Mouse (Mus musculus) cortical plate, adult 2 months (tissue): Measurements from ENCODE around the gene Usmg5. TPM values are rescaled to one million over a fixed set of nuclear protein-coding genes. Genes with fewer than 3 reads are reported as not detected.
"Not testable (repeated sequence)": the region's sequence is repeated elsewhere in the genome, so short reads cannot be mapped to it uniquely, and the experiment has no call there.

Experiments
- H3K27ac ChIP-seq: fragments of 200-500 bp; 2 replicates; pipeline ENCODE4 v1.5.1; 2012; ENCODE audit warnings: low read length, control low read depth, inconsistent platforms; ENCODE audit not compliant: insufficient read depth
- H3K4me1 ChIP-seq: fragments of 200-500 bp; 2 replicates; pipeline ENCODE4 v1.6.1; 2011; ENCODE audit warnings: low read length; ENCODE audit not compliant: control insufficient read depth, insufficient read depth
- H3K4me3 ChIP-seq: fragments of 200-500 bp; 2 replicates; pipeline ENCODE4 v1.5.1; 2011; ENCODE audit warnings: mild to moderate bottlenecking, low read length, control low read depth; ENCODE audit not compliant: insufficient read depth
- CTCF ChIP-seq: fragments of 200-500 bp; IDR thresholded peaks from 2 replicates; pipeline ENCODE4 v1.5.1; 2011; ENCODE audit warnings: mild to moderate bottlenecking, control low read depth, low read length; ENCODE audit not compliant: insufficient read depth; ENCODE audit errors: extremely low read depth
- POLR2A ChIP-seq: fragments of 200-500 bp; IDR thresholded peaks from 2 replicates; pipeline ENCODE4 v1.6.1; 2011; ENCODE audit warnings: mild to moderate bottlenecking, low read length, control low read depth; ENCODE audit not compliant: insufficient read depth; ENCODE audit errors: extremely low read depth
- polyA plus RNA-seq: library from polyadenylated mRNA; depleted of rRNA; stranded (reverse); fragments of >200 nt; gene quantifications from 2 replicates; pipeline ENCODE4 v1.2.3, GENCODE M21; 2012; rRNA removed

Gene Usmg5
- 897 and 1,011 TPM in 2 replicates for polyA plus RNA-seq

- Histone ChIP-seq H3K4me3 (peak within 1 kb of the TSS; percentile 94), H3K27ac (peak within 1 kb of the TSS; percentile 84), H3K4me1 (peaks cover 6% of the 10 kb centered on the region)
- peak; percentile 77 for TF ChIP-seq POLR2A
- no peak for TF ChIP-seq CTCF
Observed at GRCm38 (mm10) chr19:47090550-47091156, at the start of gene Usmg5, which contains the start of gene Pdcd11. TSS of gene Usmg5 (minus strand) at chr19:47090647. TSS of gene Pdcd11 (plus strand) at chr19:47090768.

DNA sequence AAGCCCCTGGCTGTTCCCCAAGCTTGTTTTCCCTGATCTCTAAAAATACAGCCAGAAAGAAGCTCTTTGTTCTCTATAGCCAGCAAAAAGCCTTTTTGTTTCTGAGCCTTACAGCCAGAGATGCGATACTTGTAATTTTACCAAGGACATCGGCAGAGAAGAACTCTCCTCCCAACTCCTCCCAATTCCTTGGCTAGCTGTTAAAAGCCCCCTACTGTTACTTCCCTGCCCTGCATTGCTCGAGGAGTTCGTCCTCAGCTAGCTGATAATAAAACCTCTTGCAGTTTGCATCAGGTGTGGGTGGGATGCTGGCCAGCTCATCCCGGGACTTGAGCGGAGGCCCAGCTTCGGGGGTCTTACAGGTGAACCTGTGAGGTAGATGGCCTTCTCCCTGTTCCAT is 49.2 kb upstream of the Usmg5 start:
- H3K27ac ChIP-seq, H3K4me3 ChIP-seq, H3K4me1 ChIP-seq: not testable (repeated sequence)

- H3K27ac ChIP-seq = peak within 1 kb of the TSS; percentile 87
- peak within 1 kb of the TSS; percentile 52 for H3K4me3 ChIP-seq
- no peak for TF ChIP-seq CTCF
- TF ChIP-seq POLR2A = no peak
- H3K4me1 ChIP-seq = peaks cover 6% of the 10 kb centered on the region; the same call in 1 of the 2 replicates
Observed at GRCm38 (mm10) chr19:47137771-47138421, 47.4 kb upstream of the Usmg5 start, which contains the start of gene Calhm2. TSS of gene Calhm2 (minus strand) at chr19:47138294.

GRCm38 (mm10) chr19:47137051-47137581 is 46.7 kb upstream of the Usmg5 start:
- Histone ChIP-seq H3K27ac (peak overlapping the region; percentile 87), H3K4me3 (peak overlapping the region; percentile 52), H3K4me1 (peaks cover 6% of the 10 kb centered on the region; the same call in 1 of the 2 replicates)
- no peak for TF ChIP-seq CTCF
- 0 out of 2 replicates have a peak, but pooled peaks have one; percentile 21 for TF ChIP-seq POLR2A

DNA sequence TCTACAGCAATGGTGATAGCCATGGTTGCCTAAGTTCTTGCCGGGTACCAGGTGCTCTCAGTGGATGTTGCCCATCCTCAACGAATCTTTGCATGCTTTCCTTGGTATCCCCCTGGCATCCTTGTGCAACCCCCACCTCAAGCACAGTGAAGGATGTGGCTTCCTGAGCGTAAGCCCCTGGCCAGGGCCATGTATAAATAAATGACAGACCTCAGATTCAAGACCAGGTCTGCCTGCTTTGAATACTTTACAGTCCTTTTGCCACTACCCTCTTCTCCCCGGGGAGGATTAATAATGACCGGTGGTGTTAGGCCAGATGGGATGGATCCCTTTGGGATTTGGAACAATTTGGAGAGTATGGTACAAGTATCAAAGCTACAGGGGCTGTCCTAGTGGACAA is 45.7 kb upstream of the Usmg5 start:
- no peak overlapping the region for H3K27ac ChIP-seq
- TF ChIP-seq CTCF (no peak), POLR2A (no peak)
- peaks cover 6% of the 10 kb centered on the region; the same call in 1 of the 2 replicates for H3K4me1 ChIP-seq
- no peak overlapping the region for H3K4me3 ChIP-seq

DNA sequence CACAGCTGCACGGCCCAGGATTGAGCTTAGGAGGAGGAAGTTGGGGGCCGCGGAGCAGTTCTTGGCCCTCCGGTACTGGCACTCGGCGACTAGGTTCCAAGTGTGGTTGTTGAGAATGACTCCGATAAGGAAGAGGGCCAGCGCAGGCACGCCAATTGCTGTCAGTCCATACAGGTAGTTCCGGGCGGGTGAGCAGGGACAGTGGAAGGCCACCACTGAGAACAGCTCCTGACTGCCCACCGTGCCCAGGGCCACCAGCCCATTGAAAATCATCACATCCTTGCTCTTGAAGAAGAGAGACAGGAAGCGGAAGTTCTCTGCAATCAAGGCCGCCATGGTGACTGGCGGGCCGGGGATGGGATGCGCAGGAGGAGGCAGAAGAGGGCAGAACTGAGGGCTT is 45.1 kb upstream of the Usmg5 start:
- Histone ChIP-seq H3K27ac (no peak overlapping the region), H3K4me1 (peaks cover 6% of the 10 kb centered on the region; the same call in 1 of the 2 replicates), H3K4me3 (no peak overlapping the region)
- TF ChIP-seq POLR2A (no peak), CTCF (no peak)

DNA sequence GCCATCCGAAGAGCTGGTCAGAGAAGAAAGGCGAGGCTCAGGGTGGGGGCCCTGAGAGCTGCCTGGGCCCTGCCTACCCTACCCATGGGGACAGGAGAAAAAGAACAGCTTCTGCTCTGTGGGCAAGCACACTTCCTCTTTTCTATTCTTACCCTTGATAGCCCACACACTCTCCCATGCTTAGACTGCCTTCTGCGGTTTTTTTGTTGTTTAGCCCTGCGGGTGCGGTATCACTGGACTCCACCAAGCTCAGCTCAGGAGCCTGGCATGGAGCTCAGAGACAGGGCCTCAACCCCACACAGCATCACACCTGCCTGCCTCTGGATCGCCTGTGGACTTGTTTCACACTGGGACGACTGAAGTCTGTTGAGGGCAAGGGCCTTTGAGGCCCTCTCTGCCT is 42.7 kb upstream of the Usmg5 start:
- no peak overlapping the region for H3K27ac ChIP-seq
- H3K4me3 ChIP-seq = no peak overlapping the region
- H3K4me1 ChIP-seq = peaks cover 3% of the 10 kb centered on the region; the same call in 1 of the 2 replicates
- no peak for TF ChIP-seq CTCF
- TF ChIP-seq POLR2A = no peak

GRCm38 (mm10) chr19:47130551-47131125 is 40.2 kb upstream of the Usmg5 start:
- Histone ChIP-seq H3K27ac (no peak overlapping the region), H3K4me3 (no peak overlapping the region), H3K4me1 (no peaks in the 10 kb centered on the region)
- no peak for TF ChIP-seq POLR2A
- no peak for TF ChIP-seq CTCF

DNA sequence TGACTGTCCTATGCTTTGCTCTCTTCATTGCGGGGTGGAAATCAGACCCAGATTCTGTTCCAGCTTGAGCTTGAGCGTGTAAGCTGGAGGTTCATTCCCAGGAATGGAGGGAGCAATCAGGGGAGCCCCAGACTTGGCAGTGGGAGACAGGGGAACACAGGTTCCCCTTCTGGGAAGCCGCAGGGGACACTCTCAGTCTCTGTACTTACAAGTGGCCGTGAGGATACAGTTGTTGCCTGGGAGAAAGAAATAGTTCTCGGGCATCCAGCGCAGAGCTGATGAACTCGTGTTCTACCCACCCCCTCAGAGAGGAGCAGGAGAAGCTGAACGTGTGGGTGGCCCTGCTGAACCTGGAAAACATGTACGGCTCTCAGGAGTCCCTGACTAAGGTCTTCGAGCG is 38.4 kb upstream of the Usmg5 start:
- no peak overlapping the region for H3K4me3 ChIP-seq
- no peak overlapping the region for H3K27ac ChIP-seq
- TF ChIP-seq CTCF = no peak
- H3K4me1 ChIP-seq = no peaks in the 10 kb centered on the region

GRCm38 (mm10) chr19:47128164-47128563 is 37.7 kb upstream of the Usmg5 start:
- no peak overlapping the region for H3K4me3 ChIP-seq
- H3K4me1 ChIP-seq = no peaks in the 10 kb centered on the region
- no peak overlapping the region for H3K27ac ChIP-seq
- TF ChIP-seq CTCF = no peak
- no peak for TF ChIP-seq POLR2A
